Comparison of ENCODE assay signal across 13 mouse cellular contexts in genomic region chr6:48399906-48400305, GRCm38 (mm10). TPM values are rescaled to one million over a fixed set of nuclear protein-coding genes. Genes with fewer than 3 reads are reported as not detected.
"Had no signal": no experiment of that assay in that cellular context is flagged by ENCODE, and none has a peak within 500 bp of the region (broad histone marks: within the 10 kb centered on the region; RNA-seq: fewer than 3 reads in every experiment).

No protein-coding gene starts in this region.

- ATAC-seq: liver, postnatal 0 days had no signal

- H3K36me3 ChIP-seq: liver, embryonic 13.5 days had no signal

- DNase-seq: layer of hippocampus, adult 9-11 months; layer of hippocampus, postnatal 36 days; liver; liver, embryonic 13.5 days; liver, postnatal 0 days; lung, postnatal 14 days; right cerebral cortex, postnatal 14 days; thymus, postnatal 36 days had no signal

- H3K27me3 ChIP-seq: limb, embryonic 12.5 days; liver, embryonic 13.5 days; lung, embryonic 15.5 days; midbrain, embryonic 12.5 days had no signal

- H3K9me3 ChIP-seq: limb, embryonic 12.5 days; liver, embryonic 13.5 days; lung, embryonic 15.5 days; megakaryocyte, embryonic 14.5 days; midbrain, embryonic 12.5 days had no signal

- H3K4me2 ChIP-seq: limb, embryonic 12.5 days; liver, embryonic 13.5 days; lung, embryonic 15.5 days; midbrain, embryonic 12.5 days had no signal

- H3K27ac ChIP-seq: limb, embryonic 12.5 days; liver, embryonic 13.5 days; lung, embryonic 15.5 days; macrophage; midbrain, embryonic 12.5 days had no signal

- H3K4me3 ChIP-seq: limb, embryonic 12.5 days; liver, embryonic 13.5 days; lung, embryonic 15.5 days; megakaryocyte, embryonic 14.5 days; midbrain, embryonic 12.5 days had no signal

- H3K9ac ChIP-seq: limb, embryonic 12.5 days; liver, embryonic 13.5 days; liver, postnatal 0 days; lung, embryonic 15.5 days; midbrain, embryonic 12.5 days had no signal

RNA-seq across cellular contexts. Expression of gene Sspo, which starts 48.1 kb away (rescaled TPM):
- polyA plus RNA-seq: macrophage had no signal
